ENCODE assay signal across 9 mouse cellular contexts in the genomic region with DNA sequence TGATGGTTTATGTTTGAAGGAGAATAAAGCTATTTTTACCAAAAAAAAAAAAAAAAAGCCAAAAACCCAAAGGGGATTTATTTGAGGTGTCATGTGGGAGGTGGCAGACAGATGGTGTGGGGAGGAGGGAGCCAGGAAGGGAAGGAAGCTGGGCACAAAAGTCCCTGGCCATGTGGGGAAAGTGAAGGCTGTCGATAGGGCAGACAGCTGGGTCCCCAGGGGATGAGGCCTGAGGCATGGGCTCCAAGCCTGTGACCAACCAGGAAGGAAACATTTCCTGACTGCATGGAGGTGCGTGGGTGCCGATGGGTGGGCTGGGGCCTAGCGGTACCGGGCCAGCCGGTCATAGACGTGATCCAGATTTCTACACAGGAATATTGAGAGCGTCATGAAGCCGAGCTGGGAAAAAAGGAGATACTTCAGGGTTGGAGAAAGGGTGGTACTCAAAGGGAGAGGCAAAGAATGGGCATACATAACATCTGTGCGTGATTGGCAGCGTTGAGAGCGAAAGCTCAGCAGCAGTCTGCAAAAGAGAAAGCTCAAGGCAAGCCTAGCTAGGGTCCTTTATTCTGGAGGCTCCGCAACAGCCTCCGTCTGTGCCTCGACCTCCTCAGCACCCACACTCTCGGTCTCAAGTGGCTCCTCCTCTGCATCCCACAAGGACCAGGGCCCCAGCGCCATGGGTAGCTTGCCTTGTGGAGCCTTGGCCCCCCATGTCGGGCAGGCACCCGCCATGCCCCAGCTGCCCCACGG. TPM values are rescaled to one million over a fixed set of nuclear protein-coding genes. Genes with fewer than 3 reads are reported as not detected.
DNase-seq lines count a peak whose midpoint lies in the region; ATAC-seq and TF ChIP-seq lines count a peak whose summit lies in the region.
"Had no signal": no experiment of that assay in that cellular context is flagged by ENCODE, and none has a peak within 500 bp of the region (broad histone marks: within the 10 kb centered on the region; RNA-seq: fewer than 3 reads in every experiment).

No protein-coding gene starts in this region.

- H3K4me3 ChIP-seq in E14TG2a.4 (replicated peaks; ENCODE audit: low read length) = peak overlapping the region; percentile 75
- H3K4me3 ChIP-seq in forebrain, embryonic 16.5 days (replicated peaks; ENCODE audit: low read length) = peak overlapping the region; percentile 2; the same call in 1 of the 2 replicates
- H3K4me3 ChIP-seq in kidney, postnatal 0 days (replicated peaks; ENCODE audit: low read depth, low read length) = no peak overlapping the region
- no peak overlapping the region for H3K4me3 ChIP-seq in limb, embryonic 14.5 days (replicated peaks; ENCODE audit: low read length)
- H3K4me3 ChIP-seq in stomach, embryonic 15.5 days (replicated peaks) = no peak overlapping the region; the same call in 1 of the 2 replicates

- H3K9me3 ChIP-seq in E14TG2a.4 (ENCODE audit: low read length) = no peaks in the 10 kb centered on the region
- H3K9me3 ChIP-seq in forebrain, embryonic 16.5 days (ENCODE audit: control insufficient read depth, low read length) = no peaks in the 10 kb centered on the region
- no peaks in the 10 kb centered on the region for H3K9me3 ChIP-seq in kidney, postnatal 0 days (replicated peaks; ENCODE audit: low read length)
- H3K9me3 ChIP-seq in limb, embryonic 14.5 days (ENCODE audit: control insufficient read depth, low read length) = no peaks in the 10 kb centered on the region
- H3K9me3 ChIP-seq in stomach, embryonic 15.5 days = no peaks in the 10 kb centered on the region

- WGBS in forebrain, embryonic 16.5 days = 13% methylated on average over 20 of the region's 20 CpGs
- WGBS in kidney, postnatal 0 days = 35% methylated on average over 20 of the region's 20 CpGs
- WGBS in limb, embryonic 14.5 days = 34% methylated on average over 20 of the region's 20 CpGs
- WGBS in stomach, embryonic 15.5 days = 42% methylated on average over 20 of the region's 20 CpGs

- no peak for TF ChIP-seq POLR2A in limb, embryonic 14.5 days (IDR thresholded peaks at IDR 0.05; ENCODE audit: borderline replicate concordance, extremely low read depth, insufficient read depth, insufficient read length)

- H3K4me1 ChIP-seq in E14TG2a.4 (replicated peaks; ENCODE audit: low read depth, low read length) = peaks cover 92% of the 10 kb centered on the region
- H3K4me1 ChIP-seq in forebrain, embryonic 16.5 days (replicated peaks; ENCODE audit: control insufficient read depth, insufficient read depth, low read length) = peaks cover 23% of the 10 kb centered on the region
- H3K4me1 ChIP-seq in kidney, postnatal 0 days (replicated peaks; ENCODE audit: insufficient read depth, low read length) = peaks cover 12% of the 10 kb centered on the region
- H3K4me1 ChIP-seq in limb, embryonic 14.5 days (ENCODE audit: control insufficient read depth, insufficient read depth, low read length) = peaks cover 21% of the 10 kb centered on the region
- H3K4me1 ChIP-seq in stomach, embryonic 15.5 days = peaks cover 27% of the 10 kb centered on the region

- TF ChIP-seq CTCF in E14TG2a.4 (conservative IDR thresholded peaks at IDR 0.05; ENCODE audit: low read length) = no peak
- no peak for TF ChIP-seq CTCF in kidney, postnatal 0 days (IDR thresholded peaks at IDR 0.05; ENCODE audit: low read depth)

- peak; percentile 19 to 20 for DNase-seq in cerebellum, adult 18-20 months
- DNase-seq in cerebellum, adult 11-12 months = no peak
- no peak for DNase-seq in kidney, postnatal 0 days (ENCODE audit: low spot score)
- DNase-seq in limb, embryonic 14.5 days (ENCODE audit: low spot score) = no peak
- DNase-seq in urinary bladder, adult 18-20 months (ENCODE audit: low spot score in 2 of 2) = no peak

- H3K27ac ChIP-seq in forebrain, embryonic 16.5 days (ENCODE audit: low read length) = peak overlapping the region; percentile 66
- H3K27ac ChIP-seq in kidney, postnatal 0 days = no peak overlapping the region
- peak overlapping the region; percentile 39; the same call in 1 of the 2 replicates for H3K27ac ChIP-seq in limb, embryonic 14.5 days (replicated peaks; ENCODE audit: low read depth, low read length)
- peak overlapping the region; percentile 54; the same call in 1 of the 2 replicates for H3K27ac ChIP-seq in stomach, embryonic 15.5 days

- H3K36me3 ChIP-seq in E14TG2a.4 (ENCODE audit: insufficient read depth, low read length) = peaks cover 40% of the 10 kb centered on the region
- H3K36me3 ChIP-seq in forebrain, embryonic 16.5 days (ENCODE audit: control insufficient read depth, insufficient read depth) = no peaks in the 10 kb centered on the region
- H3K36me3 ChIP-seq in kidney, postnatal 0 days (ENCODE audit: insufficient read depth, low read length) = peaks cover 28% of the 10 kb centered on the region
- peaks cover 46% of the 10 kb centered on the region for H3K36me3 ChIP-seq in limb, embryonic 14.5 days (ENCODE audit: control insufficient read depth, insufficient read depth, low read length)
- peaks cover 24% of the 10 kb centered on the region for H3K36me3 ChIP-seq in stomach, embryonic 15.5 days

- ATAC-seq in forebrain, embryonic 16.5 days = peak; percentile 24; the same call in 1 of the 2 replicates
- ATAC-seq in kidney, postnatal 0 days (replicated peaks; ENCODE audit: low FRiP score, low read depth) = no peak
- no peak for ATAC-seq in limb, embryonic 14.5 days (ENCODE audit: low FRiP score, low read depth)
- ATAC-seq in stomach, embryonic 15.5 days (ENCODE audit: insufficient read depth, low FRiP score, low read depth) = no peak

- peaks cover 7% of the 10 kb centered on the region for H3K27me3 ChIP-seq in E14TG2a.4 (ENCODE audit: insufficient read depth, low read length)
- H3K27me3 ChIP-seq in forebrain, embryonic 16.5 days (replicated peaks; ENCODE audit: control insufficient read depth, insufficient read depth, low read length) = 0 out of 2 replicates have a peak, but pooled peaks cover 8% of the 10 kb centered on the region
- H3K27me3 ChIP-seq in kidney, postnatal 0 days (ENCODE audit: insufficient read depth, low read length) = no peaks in the 10 kb centered on the region
- H3K27me3 ChIP-seq in limb, embryonic 14.5 days (ENCODE audit: control insufficient read depth, insufficient read depth, low read length) = no peaks in the 10 kb centered on the region
- no peaks in the 10 kb centered on the region for H3K27me3 ChIP-seq in stomach, embryonic 15.5 days (replicated peaks)

- peak overlapping the region; percentile 43 for H3K4me2 ChIP-seq in forebrain, embryonic 16.5 days (ENCODE audit: low read length)
- H3K4me2 ChIP-seq in kidney, postnatal 0 days (ENCODE audit: low read length) = peak overlapping the region; percentile 57
- 0 out of 2 replicates have a peak overlapping the region, but pooled peaks have one; percentile 16 for H3K4me2 ChIP-seq in limb, embryonic 14.5 days (replicated peaks; ENCODE audit: low read depth, low read length, severe bottlenecking)
- peak overlapping the region; percentile 44 for H3K4me2 ChIP-seq in stomach, embryonic 15.5 days

- peak overlapping the region; percentile 38; the same call in 1 of the 2 replicates for H3K9ac ChIP-seq in forebrain, embryonic 16.5 days (replicated peaks; ENCODE audit: low read depth, low read length)
- peak overlapping the region; percentile 18; the same call in 1 of the 2 replicates for H3K9ac ChIP-seq in kidney, postnatal 0 days (ENCODE audit: low read depth, low read length)
- H3K9ac ChIP-seq in limb, embryonic 14.5 days (ENCODE audit: low read depth, low read length, severe bottlenecking) = 0 out of 2 replicates have a peak overlapping the region, but pooled peaks have one; percentile 31
- H3K9ac ChIP-seq in stomach, embryonic 15.5 days = no peak overlapping the region

RNA-seq across cellular contexts. Expression of gene Cd37, which starts 5.2 kb away (rescaled TPM):
- 1.5 and 1.6 TPM in 2 replicates for polyA plus RNA-seq in forebrain, embryonic 16.5 days (2015; fragmentation: Nextera tagmentation; extraction: Ambion mirVana)
- polyA plus RNA-seq in kidney, postnatal 0 days (2015; fragmentation: Nextera tagmentation; extraction: Ambion mirVana) = 2.1 and 2.6 TPM in 2 replicates
- 4.9 and 6.0 TPM in 2 replicates for polyA plus RNA-seq in limb, embryonic 14.5 days (2012; rRNA removed)
- polyA plus RNA-seq in limb, embryonic 14.5 days (2014; fragmentation: Nextera tagmentation; extraction: Ambion mirVana) = 2.6 and 3.7 TPM in 2 replicates
- polyA plus RNA-seq in stomach, embryonic 15.5 days (2015; fragmentation: Nextera tagmentation; extraction: Ambion mirVana) = 4.2 and 7.1 TPM in 2 replicates

RNA-seq across cellular contexts. Expression of gene Slc6a16, which starts 7.1 kb away (rescaled TPM):
- 0.30 and 0.47 TPM in 2 replicates for polyA plus RNA-seq in forebrain, embryonic 16.5 days (2015; fragmentation: Nextera tagmentation; extraction: Ambion mirVana)
- 0.18 and 0.45 TPM in 2 replicates for polyA plus RNA-seq in kidney, postnatal 0 days (2015; fragmentation: Nextera tagmentation; extraction: Ambion mirVana)
- polyA plus RNA-seq in limb, embryonic 14.5 days (2012; rRNA removed) = 0.18 and 0.29 TPM in 2 replicates
- 0.21 TPM in 1 of 2 replicates, not detected in the other for polyA plus RNA-seq in limb, embryonic 14.5 days (2014; fragmentation: Nextera tagmentation; extraction: Ambion mirVana)
- not detected in 2 replicates for polyA plus RNA-seq in stomach, embryonic 15.5 days (2015; fragmentation: Nextera tagmentation; extraction: Ambion mirVana)
- polyA plus RNA-seq: C2C12 had no signal

RNA-seq across cellular contexts. Expression of gene Tead2, which starts 18.2 kb away (rescaled TPM):
- polyA plus RNA-seq in forebrain, embryonic 16.5 days (2015; fragmentation: Nextera tagmentation; extraction: Ambion mirVana) = 73.1 and 79.5 TPM in 2 replicates
- 94.3 and 112 TPM in 2 replicates for polyA plus RNA-seq in kidney, postnatal 0 days (2015; fragmentation: Nextera tagmentation; extraction: Ambion mirVana)
- polyA plus RNA-seq in limb, embryonic 14.5 days (2012; rRNA removed) = 450 and 560 TPM in 2 replicates
- polyA plus RNA-seq in limb, embryonic 14.5 days (2014; fragmentation: Nextera tagmentation; extraction: Ambion mirVana) = 143 and 168 TPM in 2 replicates
- polyA plus RNA-seq in stomach, embryonic 15.5 days (2015; fragmentation: Nextera tagmentation; extraction: Ambion mirVana) = 123 and 141 TPM in 2 replicates

RNA-seq across cellular contexts. Expression of gene Dkkl1, which starts 21.8 kb away (rescaled TPM):
- 1.1 and 2.2 TPM in 2 replicates for polyA plus RNA-seq in forebrain, embryonic 16.5 days (2015; fragmentation: Nextera tagmentation; extraction: Ambion mirVana)
- polyA plus RNA-seq in kidney, postnatal 0 days (2015; fragmentation: Nextera tagmentation; extraction: Ambion mirVana) = 0.47 and 1.3 TPM in 2 replicates
- polyA plus RNA-seq in limb, embryonic 14.5 days (2012; rRNA removed) = 3.0 and 4.8 TPM in 2 replicates
- polyA plus RNA-seq in limb, embryonic 14.5 days (2014; fragmentation: Nextera tagmentation; extraction: Ambion mirVana) = 9.0 and 14.8 TPM in 2 replicates
- polyA plus RNA-seq in stomach, embryonic 15.5 days (2015; fragmentation: Nextera tagmentation; extraction: Ambion mirVana) = 1.1 and 1.4 TPM in 2 replicates

RNA-seq across cellular contexts. Expression of gene Ccdc155, which starts 29.1 kb away (rescaled TPM):
- polyA plus RNA-seq in forebrain, embryonic 16.5 days (2015; fragmentation: Nextera tagmentation; extraction: Ambion mirVana) = 0.58 and 0.95 TPM in 2 replicates
- 0.36 and 0.43 TPM in 2 replicates for polyA plus RNA-seq in kidney, postnatal 0 days (2015; fragmentation: Nextera tagmentation; extraction: Ambion mirVana)
- polyA plus RNA-seq in limb, embryonic 14.5 days (2012; rRNA removed) = 1.4 and 1.5 TPM in 2 replicates
- 0.79 and 1.2 TPM in 2 replicates for polyA plus RNA-seq in limb, embryonic 14.5 days (2014; fragmentation: Nextera tagmentation; extraction: Ambion mirVana)
- 0.55 and 0.64 TPM in 2 replicates for polyA plus RNA-seq in stomach, embryonic 15.5 days (2015; fragmentation: Nextera tagmentation; extraction: Ambion mirVana)
- polyA plus RNA-seq: C2C12 had no signal

Comparison
In these comparisons a context has a peak if more than half of its experiments do, and no peak if none do; other contexts are left out.
1. DNase-seq: peak in cerebellum, adult 18-20 months (2 of 2); none in cerebellum, adult 11-12 months (single experiment), kidney, postnatal 0 days (single experiment), limb, embryonic 14.5 days (single experiment) and urinary bladder, adult 18-20 months (0 of 2).
2. H3K4me3 ChIP-seq: peak in E14TG2a.4 (single experiment) and forebrain, embryonic 16.5 days (single experiment); none in kidney, postnatal 0 days (single experiment), limb, embryonic 14.5 days (single experiment) and stomach, embryonic 15.5 days (single experiment).
3. Peak in every context shown above with its lines, with median percentiles within 50 percentile points of each other: H3K4me2 ChIP-seq.